Mouse (Mus musculus): ENCODE results near the gene Kcnj4. TPM values are rescaled to one million over a fixed set of nuclear protein-coding genes. Genes with fewer than 3 reads are reported as not detected.

Kcnj4 gene
- polyA plus RNA-seq (2014; fragmentation: Nextera tagmentation; extraction: Ambion mirVana) = 0.20 TPM in 1 of 2 replicates, not detected in the other

GRCm38 (mm10) chr15:79504707-79505452, at the start of gene Kcnj4:
Gene Kcnj4, minus strand, starts transcription at chr15:79505241.
- ATAC-seq (ENCODE audit: insufficient number of reproducible peaks, insufficient read depth, low FRiP score, low read depth) = no peak

GRCm38 (mm10) chr15:79552566-79552965, 47.5 kb upstream of the Kcnj4 start:
- Histone ChIP-seq H3K4me3 (ENCODE audit: control insufficient read depth in 1 of 2, insufficient read depth in 1 of 2, low read depth in 1 of 2, low read length in 2 of 2) (no peak overlapping the region), H3K27ac (replicated peaks in 1 of 2; ENCODE audit: control insufficient read depth in 1 of 2, insufficient read depth in 1 of 2, low read depth in 2 of 2, low read length in 2 of 2) (no peak overlapping the region), H3K9ac (ENCODE audit: low read length) (no peak overlapping the region), H3K4me2 (ENCODE audit: low read length) (no peak overlapping the region), H3K27me3 (ENCODE audit: control insufficient read depth, insufficient read depth, low read length) (no peaks in the 10 kb centered on the region), H3K9me3 (ENCODE audit: control insufficient read depth, low read length) (no peaks in the 10 kb centered on the region), H3K36me3 (ENCODE audit: control insufficient read depth, insufficient read depth, low read length) (no peaks in the 10 kb centered on the region), H3K4me1 (ENCODE audit: control insufficient read depth in 2 of 2, insufficient read depth in 2 of 2, low read length in 2 of 2) (no peaks in the 10 kb centered on the region)
- 55% methylated on average over 5 of the region's 5 CpGs for WGBS
- no peak for ATAC-seq (ENCODE audit: insufficient number of reproducible peaks, insufficient read depth, low FRiP score, low read depth)

More at GRCm38 (mm10) chr15:79504707-79505452, at the start of gene Kcnj4:
- peaks cover 65% of the 10 kb centered on the region for H3K27me3 ChIP-seq (ENCODE audit: control insufficient read depth, insufficient read depth, low read length)
- peak within 1 kb of the TSS; percentile 97 for H3K4me2 ChIP-seq (ENCODE audit: low read length)
- H3K36me3 ChIP-seq (ENCODE audit: control insufficient read depth, insufficient read depth, low read length) = no peaks in the 10 kb centered on the region
- peak within 1 kb of the TSS; percentile 74 for H3K9ac ChIP-seq (ENCODE audit: low read length)
- H3K4me3 ChIP-seq (ENCODE audit: control insufficient read depth in 1 of 2, insufficient read depth in 1 of 2, low read depth in 1 of 2, low read length in 2 of 2) = peak within 1 kb of the TSS; percentile 55 to 64
- no peaks in the 10 kb centered on the region for H3K9me3 ChIP-seq (ENCODE audit: control insufficient read depth, low read length)
- H3K27ac ChIP-seq (replicated peaks in 1 of 2; ENCODE audit: control insufficient read depth in 1 of 2, insufficient read depth in 1 of 2, low read depth in 2 of 2, low read length in 2 of 2) = no peak within 1 kb of the TSS
- WGBS = 2% methylated on average over 60 of the region's 60 CpGs
- H3K4me1 ChIP-seq (ENCODE audit: control insufficient read depth in 2 of 2, insufficient read depth in 2 of 2, low read length in 2 of 2) = peaks cover 23 to 39% of the 10 kb centered on the region in 2 experiments

GRCm38 (mm10) chr15:79548226-79548625, 43.2 kb upstream of the Kcnj4 start:
- no peak for ATAC-seq (ENCODE audit: insufficient number of reproducible peaks, insufficient read depth, low FRiP score, low read depth)
- H3K27me3 ChIP-seq (ENCODE audit: control insufficient read depth, insufficient read depth, low read length) = no peaks in the 10 kb centered on the region
- H3K27ac ChIP-seq (replicated peaks in 1 of 2; ENCODE audit: control insufficient read depth in 1 of 2, insufficient read depth in 1 of 2, low read depth in 2 of 2, low read length in 2 of 2) = no peak overlapping the region
- peaks cover 7 to 18% of the 10 kb centered on the region in 2 experiments for H3K4me1 ChIP-seq (ENCODE audit: control insufficient read depth in 2 of 2, insufficient read depth in 2 of 2, low read length in 2 of 2)
- 92% methylated on average over 2 of the region's 2 CpGs for WGBS
- no peak overlapping the region for H3K4me2 ChIP-seq (ENCODE audit: low read length)
- no peak overlapping the region for H3K4me3 ChIP-seq (ENCODE audit: control insufficient read depth in 1 of 2, insufficient read depth in 1 of 2, low read depth in 1 of 2, low read length in 2 of 2)
- H3K9me3 ChIP-seq (ENCODE audit: control insufficient read depth, low read length) = no peaks in the 10 kb centered on the region
- no peak overlapping the region for H3K9ac ChIP-seq (ENCODE audit: low read length)
- H3K36me3 ChIP-seq (ENCODE audit: control insufficient read depth, insufficient read depth, low read length) = peaks cover 12% of the 10 kb centered on the region

GRCm38 (mm10) chr15:79547289-79547820, 42.3 kb upstream of the Kcnj4 start:
- peaks cover 7 to 18% of the 10 kb centered on the region in 2 experiments for H3K4me1 ChIP-seq (ENCODE audit: control insufficient read depth in 2 of 2, insufficient read depth in 2 of 2, low read length in 2 of 2)
- no peak for ATAC-seq (ENCODE audit: insufficient number of reproducible peaks, insufficient read depth, low FRiP score, low read depth)
- no peaks in the 10 kb centered on the region for H3K27me3 ChIP-seq (ENCODE audit: control insufficient read depth, insufficient read depth, low read length)
- peak overlapping the region; percentile 73 for H3K4me2 ChIP-seq (ENCODE audit: low read length)
- H3K9me3 ChIP-seq (ENCODE audit: control insufficient read depth, low read length) = no peaks in the 10 kb centered on the region
- peak overlapping the region; percentile 97 for H3K4me3 ChIP-seq (ENCODE audit: control insufficient read depth in 1 of 2, insufficient read depth in 1 of 2, low read depth in 1 of 2, low read length in 2 of 2)
- 72% methylated on average over 17 of the region's 17 CpGs for WGBS
- H3K27ac ChIP-seq (replicated peaks in 1 of 2; ENCODE audit: control insufficient read depth in 1 of 2, insufficient read depth in 1 of 2, low read depth in 2 of 2, low read length in 2 of 2) = peak overlapping the region; percentile 97 to 99
- peaks cover 21% of the 10 kb centered on the region for H3K36me3 ChIP-seq (ENCODE audit: control insufficient read depth, insufficient read depth, low read length)
- H3K9ac ChIP-seq (ENCODE audit: low read length) = peak overlapping the region; percentile 75

GRCm38 (mm10) chr15:79546410-79547288, 41.6 kb upstream of the Kcnj4 start, which contains the start of gene Ddx17:
Gene Ddx17, minus strand, starts transcription at chr15:79546741.
- H3K27ac ChIP-seq (replicated peaks in 1 of 2; ENCODE audit: control insufficient read depth in 1 of 2, insufficient read depth in 1 of 2, low read depth in 2 of 2, low read length in 2 of 2) = peak within 1 kb of the TSS; percentile 98 to 99
- WGBS = 2% methylated on average over 83 of the region's 84 CpGs
- H3K4me2 ChIP-seq (ENCODE audit: low read length) = peak within 1 kb of the TSS; percentile 79
- H3K4me1 ChIP-seq (ENCODE audit: control insufficient read depth in 2 of 2, insufficient read depth in 2 of 2, low read length in 2 of 2) = peaks cover 7 to 18% of the 10 kb centered on the region in 2 experiments
- peak within 1 kb of the TSS; percentile 97 for H3K4me3 ChIP-seq (ENCODE audit: control insufficient read depth in 1 of 2, insufficient read depth in 1 of 2, low read depth in 1 of 2, low read length in 2 of 2)
- H3K27me3 ChIP-seq (ENCODE audit: control insufficient read depth, insufficient read depth, low read length) = no peaks in the 10 kb centered on the region
- peaks cover 28% of the 10 kb centered on the region for H3K36me3 ChIP-seq (ENCODE audit: control insufficient read depth, insufficient read depth, low read length)
- H3K9me3 ChIP-seq (ENCODE audit: control insufficient read depth, low read length) = no peaks in the 10 kb centered on the region
- H3K9ac ChIP-seq (ENCODE audit: low read length) = peak within 1 kb of the TSS; percentile 99
- peak; percentile 96 for ATAC-seq (ENCODE audit: insufficient number of reproducible peaks, insufficient read depth, low FRiP score, low read depth)

- Histone ChIP-seq H3K4me3 (ENCODE audit: control insufficient read depth in 1 of 2, insufficient read depth in 1 of 2, low read depth in 1 of 2, low read length in 2 of 2) (peak overlapping the region; percentile 97), H3K9me3 (ENCODE audit: control insufficient read depth, low read length) (no peaks in the 10 kb centered on the region), H3K27ac (replicated peaks in 1 of 2; ENCODE audit: control insufficient read depth in 1 of 2, insufficient read depth in 1 of 2, low read depth in 2 of 2, low read length in 2 of 2) (peak overlapping the region; percentile 98 to 99), H3K9ac (ENCODE audit: low read length) (peak overlapping the region; percentile 99), H3K36me3 (ENCODE audit: control insufficient read depth, insufficient read depth, low read length) (peaks cover 34% of the 10 kb centered on the region), H3K4me2 (ENCODE audit: low read length) (peak overlapping the region; percentile 79), H3K4me1 (ENCODE audit: control insufficient read depth in 2 of 2, insufficient read depth in 2 of 2, low read length in 2 of 2) (peaks cover 7 to 18% of the 10 kb centered on the region in 2 experiments), H3K27me3 (ENCODE audit: control insufficient read depth, insufficient read depth, low read length) (no peaks in the 10 kb centered on the region)
- WGBS = under 1% methylated on average over 52 of the region's 52 CpGs
- peak; percentile 58 for ATAC-seq (ENCODE audit: insufficient number of reproducible peaks, insufficient read depth, low FRiP score, low read depth)
Measured at GRCm38 (mm10) chr15:79545921-79546399, 40.9 kb upstream of the Kcnj4 start.

GRCm38 (mm10) chr15:79545496-79545895, 40.5 kb upstream of the Kcnj4 start:
- Histone ChIP-seq H3K27ac (replicated peaks in 1 of 2; ENCODE audit: control insufficient read depth in 1 of 2, insufficient read depth in 1 of 2, low read depth in 2 of 2, low read length in 2 of 2) (peak overlapping the region; percentile 98 to 99), H3K4me1 (ENCODE audit: control insufficient read depth in 2 of 2, insufficient read depth in 2 of 2, low read length in 2 of 2) (peaks cover 7 to 18% of the 10 kb centered on the region in 2 experiments), H3K36me3 (ENCODE audit: control insufficient read depth, insufficient read depth, low read length) (peaks cover 38% of the 10 kb centered on the region), H3K4me3 (ENCODE audit: control insufficient read depth in 1 of 2, insufficient read depth in 1 of 2, low read depth in 1 of 2, low read length in 2 of 2) (peak overlapping the region; percentile 97), H3K9me3 (ENCODE audit: control insufficient read depth, low read length) (no peaks in the 10 kb centered on the region), H3K27me3 (ENCODE audit: control insufficient read depth, insufficient read depth, low read length) (no peaks in the 10 kb centered on the region), H3K4me2 (ENCODE audit: low read length) (peak overlapping the region; percentile 79), H3K9ac (ENCODE audit: low read length) (peak overlapping the region; percentile 99)
- no peak for ATAC-seq (ENCODE audit: insufficient number of reproducible peaks, insufficient read depth, low FRiP score, low read depth)
- WGBS = 4% methylated on average over 3 of the region's 3 CpGs
